Mouse (Mus musculus) kidney, postnatal 0 days (tissue): ENCODE data around the gene Etnk1. TPM values are rescaled to one million over a fixed set of nuclear protein-coding genes. Genes with fewer than 3 reads are reported as not detected.
"Not testable (repeated sequence)": the region's sequence is repeated elsewhere in the genome, so short reads cannot be mapped to it uniquely, and the experiment has no call there.

ENCODE experiments used
- ATAC-seq: fragments of 200-750 bp; cut with Nextera tagmentation; replicated peaks from 2 replicates; pipeline ENCODE4 v1.8.0; 2017; ENCODE audit warnings: low read depth, moderate number of reproducible peaks, moderate TSS enrichment, moderate library complexity; ENCODE audit not compliant: low FRiP score
- DNase-seq: peaks from one replicate; pipeline ENCODE4 v3.0.0-alpha.2; 2016; ENCODE audit warnings: low spot score
- H3K27ac ChIP-seq: fragments of 300-500 bp; sonication (generic); 2 replicates; pipeline ENCODE4 v1.5.1; 2014; ENCODE audit warnings: mild to moderate bottlenecking
- H3K27me3 ChIP-seq: fragments of 300-500 bp; sonication (generic); 2 replicates; pipeline ENCODE4 v1.6.1; 2014; ENCODE audit warnings: low read length, mixed read lengths; ENCODE audit not compliant: insufficient read depth
- H3K36me3 ChIP-seq: fragments of 300-500 bp; sonication (generic); 2 replicates; pipeline ENCODE4 v1.6.1; 2014; ENCODE audit warnings: low read length, mixed read lengths; ENCODE audit not compliant: insufficient read depth
- H3K4me1 ChIP-seq: fragments of 300-500 bp; sonication (generic); replicated peaks from 2 replicates; pipeline ENCODE4 v1.6.1; 2014; ENCODE audit warnings: antibody characterized with exemption, low read length, mixed read lengths; ENCODE audit not compliant: insufficient read depth
- H3K4me2 ChIP-seq: fragments of 300-500 bp; sonication (generic); 2 replicates; pipeline ENCODE4 v1.6.1; 2014; ENCODE audit warnings: mild to moderate bottlenecking, low read length, moderate library complexity, mixed read lengths
- H3K4me3 ChIP-seq: fragments of 300-500 bp; sonication (generic); replicated peaks from 2 replicates; pipeline ENCODE4 v1.5.1; 2014; ENCODE audit warnings: low read depth, low read length
- H3K9ac ChIP-seq: fragments of 300-500 bp; sonication (generic); 2 replicates; pipeline ENCODE4 v1.6.1; 2014; ENCODE audit warnings: low read depth, low read length
- H3K9me3 ChIP-seq: fragments of 300-500 bp; sonication (generic); replicated peaks from 2 replicates; pipeline ENCODE4 v1.6.1; 2016; ENCODE audit warnings: low read length, inconsistent platforms, mixed read lengths
- CTCF ChIP-seq: IDR thresholded peaks from 2 replicates; pipeline ENCODE4 v1.5.1; 2016; ENCODE audit warnings: antibody characterized with exemption, low read depth, mild to moderate bottlenecking, moderate library complexity
- WGBS: fragments of 180-500 bp; shearing (Covaris S2); extraction: QIAGEN DNeasy Blood & Tissue Kit; methylation state at CpG from one replicate; pipeline ENCODE4 v1.1.7; 2014; 5-methylcytosine and 5-hydroxymethylcytosine counted together
- polyA plus RNA-seq: library from polyadenylated mRNA; unstranded; fragments of >200 nt; fragmentation: Nextera tagmentation; extraction: Ambion mirVana; gene quantifications from 2 replicates; pipeline ENCODE4 v1.2.1, GENCODE M21; 2015

Gene Etnk1
- polyA plus RNA-seq, 1 experiment from 2014 or later, result 35.9 TPM

DNA sequence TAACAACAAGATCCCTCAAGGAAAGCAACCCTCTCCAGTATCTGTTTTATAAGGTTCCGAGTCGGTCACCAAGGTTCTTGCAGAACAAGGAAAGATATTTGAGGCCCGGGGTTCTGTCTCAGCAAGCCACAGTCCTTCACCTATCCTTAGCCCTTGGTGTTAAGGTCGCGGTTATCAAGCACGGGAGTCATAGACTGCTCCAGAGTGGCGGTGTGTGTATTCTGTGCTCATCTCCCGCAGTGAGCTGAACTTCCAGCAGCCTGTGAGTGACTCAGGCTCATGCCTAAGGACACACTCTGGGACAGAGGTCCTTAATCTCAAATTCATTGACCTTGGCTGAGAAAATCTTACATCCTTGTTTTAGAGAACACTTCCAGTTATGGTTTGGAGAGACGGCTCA is 26.1 kb upstream of the Etnk1 start:
- H3K4me1 ChIP-seq, result peaks cover 8% of the 10 kb centered on the region; the same call in 1 of the 2 replicates
- no peak for DNase-seq
- H3K9ac ChIP-seq, result no peak overlapping the region
- H3K27ac ChIP-seq, result no peak overlapping the region
- ATAC-seq, result no peak
- WGBS, result 87% methylated on average over 9 of the region's 9 CpGs
- no peak overlapping the region for H3K4me3 ChIP-seq
- no peak for TF ChIP-seq CTCF
- no peaks in the 10 kb centered on the region for H3K9me3 ChIP-seq
- H3K27me3 ChIP-seq, result no peaks in the 10 kb centered on the region
- H3K36me3 ChIP-seq, result no peaks in the 10 kb centered on the region
- H3K4me2 ChIP-seq, result no peak overlapping the region

DNA sequence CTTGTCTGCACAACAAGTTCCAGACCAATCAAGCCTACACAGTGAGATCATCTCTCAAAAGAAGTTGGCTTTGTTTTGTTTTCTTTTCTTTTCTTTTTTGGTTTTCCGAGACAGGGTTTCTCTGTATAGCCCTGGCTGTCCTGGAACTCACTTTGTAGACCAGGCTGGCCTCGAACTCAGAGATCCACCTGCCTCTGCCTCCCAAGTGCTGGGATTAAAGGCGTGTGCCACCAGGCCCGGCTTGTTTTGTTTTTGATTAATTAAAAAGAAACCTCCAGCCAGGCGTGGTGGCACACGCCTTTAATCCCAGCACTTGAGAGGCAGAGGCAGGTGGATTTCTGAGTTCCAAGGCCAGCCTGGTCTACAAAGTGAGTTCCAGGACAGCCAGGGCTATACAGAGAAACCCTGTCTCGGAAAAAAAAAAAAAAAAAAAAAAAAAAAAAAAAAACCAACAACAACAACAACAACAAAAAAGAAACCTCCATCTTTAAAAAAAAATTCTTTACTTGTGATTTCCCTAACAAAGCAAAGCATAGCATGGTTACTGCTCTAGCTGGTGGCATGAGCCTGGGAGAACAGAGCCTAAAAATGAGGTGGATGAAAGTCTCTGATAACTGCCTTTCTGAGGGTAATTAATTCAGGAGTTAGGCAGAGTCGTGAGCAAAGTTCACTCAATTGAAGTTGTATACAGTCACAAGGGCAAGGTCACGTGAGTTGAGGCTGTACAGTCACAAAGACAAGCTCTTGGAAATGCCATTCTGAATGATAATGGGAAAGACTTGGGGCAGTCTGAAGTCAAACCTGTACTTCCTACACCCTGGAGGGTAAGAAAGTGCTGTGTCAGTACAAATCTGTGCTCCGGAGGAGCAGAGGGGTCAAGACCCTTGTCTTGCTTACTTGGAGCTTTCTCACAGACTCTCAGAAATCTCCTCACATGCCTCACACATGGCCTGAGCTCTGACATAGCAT is 25.1 kb upstream of the Etnk1 start:
- not testable (repeated sequence) for H3K4me1 ChIP-seq, DNase-seq, H3K9ac ChIP-seq, H3K27ac ChIP-seq, H3K36me3 ChIP-seq, H3K4me2 ChIP-seq, H3K4me3 ChIP-seq, H3K27me3 ChIP-seq, H3K9me3 ChIP-seq
- ATAC-seq, result peak; percentile 47
- 73% methylated on average over 10 of the region's 10 CpGs for WGBS

DNA sequence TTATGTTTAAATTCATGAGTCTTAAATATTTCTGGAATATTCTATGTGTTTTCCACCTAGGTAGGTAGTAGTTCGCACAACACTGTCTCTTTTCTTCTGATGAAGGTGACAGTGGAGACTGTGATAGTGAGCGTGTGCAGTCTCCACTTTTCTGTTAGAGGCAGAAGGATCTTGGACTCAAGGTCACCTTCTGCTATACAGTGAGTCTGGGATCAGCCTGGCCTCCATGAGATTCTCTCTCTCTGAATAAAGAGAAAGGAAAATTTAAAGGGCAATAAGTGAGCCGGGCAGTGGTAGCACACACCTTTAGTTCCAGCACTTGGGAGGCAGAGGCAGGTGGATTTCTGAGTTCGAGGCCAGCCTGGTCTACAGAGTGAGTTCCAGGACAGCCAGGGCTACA is 24.2 kb upstream of the Etnk1 start:
- no peak for TF ChIP-seq CTCF
- no peak overlapping the region for H3K9ac ChIP-seq
- H3K9me3 ChIP-seq, result no peaks in the 10 kb centered on the region
- no peak overlapping the region for H3K4me2 ChIP-seq
- whole genome bisulfite sequencing, result 90% methylated on average over 4 of the region's 4 CpGs
- ATAC-seq, result no peak
- no peaks in the 10 kb centered on the region for H3K36me3 ChIP-seq
- H3K27me3 ChIP-seq, result no peaks in the 10 kb centered on the region
- H3K27ac ChIP-seq, result no peak overlapping the region
- peaks cover 8% of the 10 kb centered on the region; the same call in 1 of the 2 replicates for H3K4me1 ChIP-seq
- H3K4me3 ChIP-seq, result no peak overlapping the region
- DNase-seq, result no peak

DNA sequence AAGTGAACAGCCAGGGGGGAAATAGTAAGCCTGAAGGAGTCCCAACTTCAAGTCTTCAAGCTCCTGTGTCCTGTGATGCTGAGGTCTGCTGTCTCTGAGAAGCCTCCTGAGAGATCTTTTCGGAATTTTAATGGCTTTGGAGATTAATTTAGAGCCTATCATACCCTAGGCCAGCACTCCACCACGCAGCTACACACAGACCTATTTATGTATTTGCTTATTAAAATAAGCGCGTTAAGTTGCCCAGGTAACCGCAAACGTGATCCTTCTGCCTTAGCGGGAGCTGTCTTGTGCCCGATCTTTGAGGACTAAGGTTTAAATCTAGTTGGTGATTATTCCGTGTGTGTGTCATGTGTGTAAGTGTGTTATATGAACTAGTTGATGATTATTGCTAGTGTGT is 23.7 kb upstream of the Etnk1 start:
- H3K4me1 ChIP-seq, result peaks cover 8% of the 10 kb centered on the region; the same call in 1 of the 2 replicates
- H3K4me3 ChIP-seq, result no peak overlapping the region
- DNase-seq (no peak), ATAC-seq (no peak)
- H3K36me3 ChIP-seq, result no peaks in the 10 kb centered on the region
- H3K27me3 ChIP-seq, result no peaks in the 10 kb centered on the region
- H3K9ac ChIP-seq, result no peak overlapping the region
- H3K27ac ChIP-seq, result no peak overlapping the region
- no peak for TF ChIP-seq CTCF
- H3K9me3 ChIP-seq, result no peaks in the 10 kb centered on the region
- no peak overlapping the region for H3K4me2 ChIP-seq
- WGBS, result 83% methylated on average over 9 of the region's 9 CpGs

DNA sequence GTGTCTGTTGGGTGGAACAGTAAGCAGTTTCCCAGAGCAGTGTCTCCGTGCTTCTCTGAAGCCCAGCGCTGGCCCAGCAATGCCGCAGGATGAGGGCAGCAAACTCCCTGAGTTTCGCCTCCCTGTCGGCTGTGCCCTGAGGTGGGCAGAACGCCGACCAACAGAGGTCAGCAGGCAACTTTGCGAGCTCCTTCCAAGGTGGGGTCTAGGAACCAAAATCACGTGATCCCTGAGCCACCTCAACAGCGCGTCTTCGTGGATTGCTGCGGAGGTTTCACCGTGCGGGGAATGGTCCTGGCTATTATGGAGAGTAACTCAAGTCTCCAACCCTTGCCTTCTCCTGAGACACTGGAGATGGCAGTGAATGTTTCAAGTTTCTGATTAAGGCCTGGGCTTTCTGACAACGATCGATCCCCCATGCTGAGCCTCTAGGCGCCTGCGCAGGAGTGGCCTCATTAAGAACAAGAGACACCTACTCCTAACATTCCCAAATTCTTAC is 23.2 kb upstream of the Etnk1 start:
- WGBS, result 19% methylated on average over 19 of the region's 19 CpGs
- Histone ChIP-seq H3K27me3 (no peaks in the 10 kb centered on the region), H3K4me1 (peaks cover 8% of the 10 kb centered on the region; the same call in 1 of the 2 replicates), H3K27ac (no peak overlapping the region), H3K4me2 (peak overlapping the region; percentile 45), H3K4me3 (no peak overlapping the region), H3K9ac (peak overlapping the region; percentile 32; the same call in 1 of the 2 replicates), H3K36me3 (no peaks in the 10 kb centered on the region), H3K9me3 (no peaks in the 10 kb centered on the region)
- DNase-seq (no peak), ATAC-seq (no peak)
- TF ChIP-seq CTCF, result peak; percentile 35; the same call in 1 of the 2 replicates

DNA sequence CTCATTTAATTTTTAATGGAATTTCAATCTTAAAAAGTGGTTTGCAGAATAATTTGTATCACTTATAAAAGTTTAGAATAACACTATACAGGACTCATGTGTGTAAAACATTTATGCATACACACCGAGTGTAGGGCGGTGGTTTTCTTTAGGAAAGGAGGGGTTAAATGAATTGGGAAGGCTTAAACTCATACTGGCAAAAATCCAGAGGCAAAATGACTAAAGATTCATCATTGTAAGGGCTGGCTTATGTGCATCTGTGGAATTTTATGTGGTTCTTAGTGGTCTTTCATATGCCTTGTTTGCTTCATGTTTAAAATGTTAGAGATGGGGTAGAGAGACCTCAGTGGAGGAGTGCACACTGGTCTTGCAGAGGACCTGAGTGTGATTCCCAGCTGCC is 22.5 kb upstream of the Etnk1 start:
- Histone ChIP-seq H3K27ac (no peak overlapping the region), H3K4me3 (no peak overlapping the region), H3K9ac (no peak overlapping the region), H3K9me3 (no peaks in the 10 kb centered on the region), H3K36me3 (no peaks in the 10 kb centered on the region), H3K4me1 (peaks cover 8% of the 10 kb centered on the region; the same call in 1 of the 2 replicates), H3K27me3 (no peaks in the 10 kb centered on the region), H3K4me2 (no peak overlapping the region)
- 68% methylated on average over 2 of the region's 2 CpGs for WGBS
- no peak for ATAC-seq
- TF ChIP-seq CTCF, result no peak
- no peak for DNase-seq
